Mouse (Mus musculus) olfactory bulb, adult 2 months (tissue): ENCODE results near the gene Mmp25. TPM values are rescaled to one million over a fixed set of nuclear protein-coding genes. Genes with fewer than 3 reads are reported as not detected.

Experiments
- H3K27ac ChIP-seq: fragments of 200-500 bp; 2 replicates; pipeline ENCODE4 v1.5.1; 2012; ENCODE audit warnings: low read depth, low read length; ENCODE audit not compliant: insufficient read depth
- H3K4me1 ChIP-seq: fragments of 200-500 bp; 2 replicates; pipeline ENCODE4 v1.6.1; 2012; ENCODE audit warnings: low read length; ENCODE audit not compliant: control insufficient read depth, insufficient read depth
- H3K4me3 ChIP-seq: fragments of 200-500 bp; 2 replicates; pipeline ENCODE4 v1.5.1; 2012; ENCODE audit warnings: mild to moderate bottlenecking, low read depth, low read length, moderate library complexity; ENCODE audit not compliant: insufficient read depth
- CTCF ChIP-seq: fragments of 200-500 bp; IDR thresholded peaks from 2 replicates; pipeline ENCODE4 v1.5.1; 2012; ENCODE audit warnings: low read depth, mild to moderate bottlenecking, low read length, moderate library complexity; ENCODE audit not compliant: insufficient read depth
- POLR2A ChIP-seq: fragments of 200-500 bp; IDR thresholded peaks from 2 replicates; pipeline ENCODE4 v1.6.1; 2012; ENCODE audit warnings: mild to moderate bottlenecking, low read depth, low read length, moderate library complexity; ENCODE audit not compliant: insufficient read depth
- WGBS: fragments of 180-500 bp; shearing (Covaris S2); methylation state at CpG from one replicate; pipeline ENCODE4 v1.1.7; 2018; 5-methylcytosine and 5-hydroxymethylcytosine counted together
- polyA plus RNA-seq: library from polyadenylated mRNA; stranded (reverse); fragments of >200 nt; gene quantifications from 2 replicates; pipeline ENCODE4 v1.2.4, GENCODE M21; 2012; ENCODE audit warnings: low replicate concordance; ENCODE audit not compliant: missing spikeins, insufficient read depth, insufficient read length

Gene Mmp25
- polyA plus RNA-seq: not detected in 2 replicates

DNA sequence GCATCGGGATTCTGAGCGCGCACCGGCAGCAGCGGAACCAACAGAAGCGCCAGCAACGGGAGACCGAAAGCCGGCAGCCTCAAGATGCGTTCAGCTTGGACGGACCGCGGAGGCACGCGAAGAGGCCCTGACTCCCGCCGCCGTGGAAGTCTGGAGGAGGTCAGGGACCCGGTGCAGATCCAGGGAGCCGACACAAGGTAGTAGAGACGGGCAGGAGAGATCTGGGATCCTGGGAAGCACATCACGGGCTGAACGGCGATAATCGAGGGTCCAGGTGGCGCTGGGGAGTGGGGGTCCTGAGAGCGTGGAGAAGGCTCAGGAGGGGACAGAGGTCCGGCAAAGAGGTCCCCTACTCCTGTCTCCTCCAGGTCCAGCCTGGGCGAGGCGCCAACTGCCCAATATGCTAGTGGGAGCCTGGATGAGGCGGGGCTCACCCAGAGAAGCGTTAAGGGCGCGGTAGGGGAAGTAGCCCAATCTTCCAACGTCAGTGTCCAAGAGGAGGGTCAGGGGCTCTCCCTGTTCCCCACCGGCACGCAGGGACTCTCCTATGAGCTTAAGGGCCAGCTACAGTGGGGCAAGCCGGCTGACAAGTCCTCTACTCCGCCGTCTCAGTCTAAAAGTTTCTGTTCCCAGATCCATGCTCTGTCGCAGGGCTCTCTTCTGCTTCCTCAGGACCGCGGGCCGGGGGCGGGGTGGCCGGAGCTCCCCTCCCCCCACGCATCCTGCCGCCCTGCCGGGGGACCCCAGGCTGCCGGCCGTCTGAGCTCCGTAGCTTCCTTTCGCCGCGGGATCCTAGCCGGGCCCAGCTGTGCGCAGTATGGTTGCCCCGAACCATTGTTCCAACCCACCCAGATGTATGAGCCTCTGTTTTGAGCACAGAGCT is at the start of gene Mmp25:
TSS of gene Mmp25 (minus strand) at position 665 of the 883 bp plus-strand sequence.
- peaks cover 10% of the 10 kb centered on the region; the same call in 1 of the 2 replicates for H3K4me1 ChIP-seq
- peak within 1 kb of the TSS; percentile 12 for H3K4me3 ChIP-seq
- WGBS: 1% methylated on average over 58 of the region's 58 CpGs
- H3K27ac ChIP-seq: no peak within 1 kb of the TSS
- TF ChIP-seq CTCF: no peak

DNA sequence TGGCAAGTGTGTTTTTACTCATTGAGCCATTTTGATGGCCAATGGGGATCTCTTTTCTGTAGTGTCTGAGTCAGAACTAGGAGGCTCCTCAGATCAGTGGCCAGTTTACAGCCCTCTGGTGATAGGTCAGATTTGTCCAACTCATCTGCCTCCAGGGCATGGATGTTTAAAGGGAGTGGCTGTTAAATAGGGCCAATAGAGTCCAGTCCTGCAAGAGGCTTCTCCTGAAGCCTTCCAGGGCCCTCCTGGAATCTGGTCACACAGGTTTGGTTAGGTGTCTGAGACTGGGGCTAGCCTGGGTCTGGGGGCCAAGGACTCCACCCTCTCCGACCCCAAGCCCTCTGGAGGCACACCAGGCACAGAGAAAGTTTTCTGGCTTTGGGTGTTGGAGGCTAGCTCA is 49.4 kb upstream of the Mmp25 start:
- TF ChIP-seq POLR2A: no peak
- no peak for TF ChIP-seq CTCF
- WGBS: 65% methylated on average over 1 of the region's 1 CpGs
- no peak overlapping the region for H3K4me3 ChIP-seq

GRCm38 (mm10) chr17:23683856-23684672 is 39.0 kb upstream of the Mmp25 start, which contains the start of gene Cldn9:
Gene Cldn9, minus strand, starts transcription at chr17:23684026.
- TF ChIP-seq POLR2A (no peak), CTCF (no peak)
- 48% methylated on average over 15 of the region's 15 CpGs for WGBS
- no peak within 1 kb of the TSS for H3K27ac ChIP-seq
- no peak within 1 kb of the TSS for H3K4me3 ChIP-seq
- H3K4me1 ChIP-seq: peaks cover 8% of the 10 kb centered on the region; the same call in 1 of the 2 replicates

More for the DNA sequence above, 49.4 kb upstream of the Mmp25 start:
- H3K27ac ChIP-seq: no peak overlapping the region
- H3K4me1 ChIP-seq: peaks cover 3% of the 10 kb centered on the region; the same call in 1 of the 2 replicates

DNA sequence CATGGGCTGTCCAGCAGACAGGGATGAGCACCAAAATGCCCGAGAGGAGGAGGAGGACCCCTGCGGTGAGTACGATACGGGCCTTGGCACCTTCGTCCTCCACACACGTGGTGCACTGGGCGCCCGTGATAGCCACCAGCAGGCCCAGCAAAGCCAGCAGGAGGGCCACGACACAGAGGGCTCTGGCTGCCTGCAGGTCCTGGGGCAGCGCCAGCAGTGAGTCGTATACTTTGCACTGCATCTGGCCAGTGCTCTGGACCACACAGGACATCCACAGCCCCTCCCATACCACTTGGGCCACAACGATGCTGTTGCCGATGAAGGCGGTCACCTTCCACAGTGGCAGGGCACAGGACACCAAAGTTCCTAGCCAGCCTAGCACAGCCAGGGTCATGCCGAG is 38.1 kb upstream of the Mmp25 start:
- Histone ChIP-seq H3K4me1 (peaks cover 8% of the 10 kb centered on the region; the same call in 1 of the 2 replicates), H3K27ac (no peak overlapping the region), H3K4me3 (no peak overlapping the region)
- 34% methylated on average over 15 of the region's 15 CpGs for WGBS
- TF ChIP-seq CTCF (no peak), POLR2A (no peak)

- Histone ChIP-seq H3K4me3 (no peak overlapping the region), H3K4me1 (peaks cover 8% of the 10 kb centered on the region; the same call in 1 of the 2 replicates), H3K27ac (no peak overlapping the region)
- WGBS: 85% methylated on average over 3 of the region's 3 CpGs
- no peak for TF ChIP-seq POLR2A
- no peak for TF ChIP-seq CTCF
Measured at GRCm38 (mm10) chr17:23682530-23682929, 37.5 kb upstream of the Mmp25 start.

GRCm38 (mm10) chr17:23682092-23682491 is 37.0 kb upstream of the Mmp25 start:
- H3K4me1 ChIP-seq: peaks cover 8% of the 10 kb centered on the region; the same call in 1 of the 2 replicates
- no peak for TF ChIP-seq CTCF
- no peak for TF ChIP-seq POLR2A
- no peak overlapping the region for H3K4me3 ChIP-seq
- H3K27ac ChIP-seq: no peak overlapping the region
- WGBS: 69% methylated on average over 4 of the region's 4 CpGs

GRCm38 (mm10) chr17:23681086-23681485 is 36.0 kb upstream of the Mmp25 start:
- peaks cover 17% of the 10 kb centered on the region; the same call in 1 of the 2 replicates for H3K4me1 ChIP-seq
- no peak overlapping the region for H3K27ac ChIP-seq
- H3K4me3 ChIP-seq: no peak overlapping the region
- TF ChIP-seq CTCF (no peak), POLR2A (no peak)
- 77% methylated on average over 10 of the region's 10 CpGs for WGBS

- TF ChIP-seq POLR2A (no peak), CTCF (no peak)
- 85% methylated on average over 9 of the region's 9 CpGs for WGBS
- Histone ChIP-seq H3K4me3 (no peak overlapping the region), H3K27ac (no peak overlapping the region), H3K4me1 (peaks cover 24% of the 10 kb centered on the region)
Measured at GRCm38 (mm10) chr17:23680336-23680735, 35.3 kb upstream of the Mmp25 start.
